Mouse (Mus musculus) layer of hippocampus, adult 9-11 months (tissue): ENCODE results near the gene Slc30a3.
A peak's percentile ranks its signal among the peaks of the same experiment; 100 is the strongest.
"Not testable (repeated sequence)": the region's sequence is repeated elsewhere in the genome, so short reads cannot be mapped to it uniquely, and the experiment has no call there.

Experiments
- DNase-seq: peaks from one replicate; pipeline ENCODE4 v3.0.0; 2022

The Slc30a3 gene

DNA sequence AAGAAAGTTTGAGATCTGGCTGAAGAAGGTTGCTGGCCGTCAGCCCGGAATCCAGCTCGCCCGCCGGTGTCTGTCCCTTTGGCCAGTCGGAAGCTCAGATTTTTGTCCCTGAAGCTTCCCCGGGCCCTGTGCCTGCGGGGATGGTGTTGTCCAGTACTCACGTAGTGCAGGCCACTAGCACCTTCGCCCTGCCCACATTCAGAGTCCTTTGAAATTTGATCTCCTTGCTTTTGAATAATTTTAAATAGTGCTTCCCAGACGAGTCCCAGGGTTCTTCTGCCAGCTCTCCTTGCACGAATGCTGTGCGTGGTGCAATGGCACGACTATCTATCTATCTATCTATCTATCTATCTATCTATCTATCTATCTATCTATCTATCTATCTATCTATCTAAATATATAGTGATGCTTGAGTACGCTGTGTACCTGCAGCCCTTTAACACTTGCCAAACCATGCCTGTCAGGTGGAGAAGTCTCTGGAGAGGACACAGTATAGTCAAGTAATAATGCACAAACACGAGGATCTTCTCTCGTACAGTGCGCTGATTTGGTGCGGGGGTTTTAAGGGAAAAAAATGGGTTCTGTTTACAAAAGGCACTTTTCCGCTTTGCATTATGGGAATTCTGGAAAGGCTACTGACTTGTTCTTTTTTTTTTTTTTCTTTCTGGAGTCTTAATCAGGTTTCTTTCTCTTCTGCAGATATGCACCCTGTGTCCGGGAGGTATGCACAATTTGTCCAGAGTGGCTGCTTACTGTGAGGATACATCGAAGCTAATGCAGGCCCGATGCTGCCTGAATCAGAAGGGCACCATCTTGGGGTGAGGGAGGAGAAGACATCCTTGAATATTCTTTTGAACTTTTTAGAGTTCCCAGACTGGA lies 59.0 kb downstream of the Slc30a3 start, which contains the start of gene Slc5a6:
Slc5a6 (minus strand) TSS at position 162 of the 879 bp plus-strand sequence.
- DNase-seq, result peak; percentile 32

DNA sequence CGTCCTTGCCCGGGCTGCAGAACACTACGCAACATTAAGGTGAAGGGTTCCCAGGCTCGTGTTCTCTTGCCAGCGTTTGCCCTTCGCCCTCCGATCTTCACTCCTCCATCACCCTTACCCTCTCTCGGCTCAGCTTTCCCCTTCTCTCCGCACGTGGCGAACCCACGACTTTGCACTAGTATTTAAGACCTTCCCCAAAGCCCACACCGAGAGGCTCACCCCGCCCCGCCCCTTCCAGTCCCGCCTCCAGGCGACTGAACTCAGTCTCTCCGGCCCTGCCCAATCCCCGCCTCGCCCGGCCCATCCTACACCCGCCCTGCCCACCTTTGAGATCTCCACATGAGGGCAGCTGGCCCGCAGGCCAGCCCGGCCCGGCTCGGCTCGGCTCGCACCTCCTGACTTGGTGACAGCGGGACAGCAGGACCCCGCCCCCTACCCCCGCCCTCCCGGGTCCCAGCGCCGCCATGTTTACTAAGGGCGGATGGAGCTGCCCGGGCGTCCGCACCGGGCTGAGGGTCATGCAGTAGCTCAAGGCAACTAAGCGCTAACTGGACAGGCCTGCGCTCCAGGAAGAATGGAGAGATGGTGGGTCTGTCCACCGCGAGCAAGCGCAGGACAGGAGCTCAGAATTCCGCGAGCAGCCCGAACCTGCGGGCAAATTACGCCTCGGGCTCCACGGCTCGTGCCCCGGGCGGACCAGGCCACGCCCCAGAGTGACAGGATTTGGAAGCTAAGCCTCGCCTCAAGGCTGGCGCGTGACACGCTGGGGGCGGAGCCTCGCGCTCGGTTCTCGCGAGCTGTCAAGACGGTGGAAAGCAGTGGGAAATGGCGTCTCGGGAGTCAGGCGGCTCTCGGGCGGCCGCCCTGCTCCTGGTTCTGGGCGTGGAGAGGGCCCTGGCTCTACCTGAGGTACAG lies 59.9 kb downstream of the Slc30a3 start, which contains the start of gene Atraid:
Atraid (plus strand) TSS at position 465 of the 915 bp plus-strand sequence.
- DNase-seq, result peak; percentile 98

DNA sequence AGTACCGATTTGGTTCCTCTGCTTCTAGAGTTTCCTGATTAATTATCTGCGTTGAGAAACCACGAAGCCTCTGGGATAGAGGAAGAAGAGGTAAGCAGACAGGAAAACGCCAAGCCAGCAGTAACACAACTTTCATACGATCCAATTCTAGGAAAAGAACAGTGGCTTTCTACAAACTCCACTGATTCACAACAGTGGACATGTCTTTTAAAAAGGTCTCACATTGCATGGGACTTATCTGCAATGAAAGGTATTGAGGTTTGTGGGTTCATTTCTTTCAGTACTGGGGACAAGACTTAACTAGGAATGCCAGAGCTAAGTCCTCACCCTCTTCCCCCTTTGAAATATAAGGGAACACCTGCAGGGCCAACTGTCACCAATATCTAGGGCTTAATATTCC lies 61.0 kb downstream of the Slc30a3 start:
- DNase-seq, result no peak

DNA sequence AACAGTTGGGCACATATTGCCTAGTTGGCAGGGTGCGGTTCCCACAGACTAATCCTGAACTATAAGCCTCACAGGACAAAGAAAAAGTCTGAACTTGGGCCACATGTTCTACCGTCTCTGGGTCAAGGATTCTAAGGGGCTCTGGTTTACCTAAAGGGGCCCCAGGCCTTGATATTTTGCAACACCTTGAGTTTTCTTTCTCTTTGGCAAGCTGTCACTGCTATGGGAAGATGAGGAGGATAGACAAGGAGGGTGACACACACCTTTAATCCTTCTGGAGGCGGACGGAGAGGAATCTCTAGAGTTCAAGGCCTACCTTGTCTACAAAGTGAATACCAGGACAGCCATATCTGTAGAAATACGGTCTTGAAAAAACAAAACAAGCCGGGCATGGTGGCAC lies 61.6 kb downstream of the Slc30a3 start:
- no peak for DNase-seq

DNA sequence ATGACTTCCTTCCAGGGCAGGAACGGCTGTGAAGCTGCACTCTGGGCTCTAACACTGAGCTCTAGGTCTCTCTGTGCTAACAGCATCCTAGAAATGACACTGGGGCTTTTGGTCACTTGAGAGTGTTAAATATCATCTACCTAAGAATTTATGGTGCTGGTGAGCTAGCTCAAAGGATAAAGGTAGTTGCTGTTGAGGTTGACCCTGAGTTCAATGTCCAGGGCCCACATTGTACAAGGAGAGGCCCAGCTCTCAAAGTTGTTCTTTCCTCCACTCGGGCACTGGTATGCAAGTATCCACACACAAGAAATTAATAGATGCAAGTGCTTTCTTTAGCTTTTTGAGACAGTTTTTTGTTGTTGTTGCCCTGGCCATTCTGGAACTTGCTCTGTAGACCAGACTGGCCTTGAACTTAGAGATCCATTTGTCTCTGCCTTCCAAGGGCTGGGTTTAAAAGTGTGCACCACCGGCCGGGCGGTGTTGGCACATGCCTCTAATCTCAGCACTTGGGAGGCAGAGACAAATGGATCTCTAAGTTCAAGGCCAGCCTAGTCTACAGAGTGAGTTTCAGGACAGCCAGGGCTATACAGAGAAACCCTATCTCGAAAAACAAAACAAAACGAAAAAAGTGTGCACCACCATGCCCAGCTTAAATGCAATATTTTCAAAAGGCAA lies 69.7 kb downstream of the Slc30a3 start:
- no peak for DNase-seq

DNA sequence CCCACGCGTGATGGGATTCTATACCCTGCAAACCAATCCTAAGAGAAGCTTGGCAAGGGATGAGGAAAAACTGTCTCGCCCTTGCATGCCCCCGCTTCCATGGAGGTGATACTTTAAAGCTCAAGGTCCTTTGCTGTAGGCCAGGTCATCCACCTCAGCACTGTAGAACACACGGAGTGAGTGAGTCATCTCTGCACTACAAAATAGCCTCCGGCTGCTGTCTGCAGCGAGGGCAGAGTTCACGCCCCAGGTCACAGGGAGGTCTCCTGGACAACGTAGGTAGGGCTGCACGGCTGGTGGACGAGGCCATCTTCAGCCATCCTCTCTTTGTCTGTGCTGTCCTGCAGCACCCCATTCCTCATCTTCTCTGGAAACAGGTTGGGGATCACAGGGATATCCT lies 71.5 kb downstream of the Slc30a3 start:
- DNase-seq, result not testable (repeated sequence)
